Mouse (Mus musculus) bone marrow macrophage, adult 2 months (primary cell): ENCODE data around the gene Ssr2.

Source experiments
- CTCF ChIP-seq: IDR thresholded peaks from 2 replicates; pipeline ENCODE4 v1.5.1; 2012; ENCODE audit warnings: low read depth, mild to moderate bottlenecking, low read length, moderate library complexity
- POLR2A ChIP-seq: IDR thresholded peaks from 2 replicates; pipeline ENCODE4 v1.6.1; 2012; ENCODE audit warnings: mild to moderate bottlenecking, low read depth, low read length, borderline replicate concordance

DNA sequence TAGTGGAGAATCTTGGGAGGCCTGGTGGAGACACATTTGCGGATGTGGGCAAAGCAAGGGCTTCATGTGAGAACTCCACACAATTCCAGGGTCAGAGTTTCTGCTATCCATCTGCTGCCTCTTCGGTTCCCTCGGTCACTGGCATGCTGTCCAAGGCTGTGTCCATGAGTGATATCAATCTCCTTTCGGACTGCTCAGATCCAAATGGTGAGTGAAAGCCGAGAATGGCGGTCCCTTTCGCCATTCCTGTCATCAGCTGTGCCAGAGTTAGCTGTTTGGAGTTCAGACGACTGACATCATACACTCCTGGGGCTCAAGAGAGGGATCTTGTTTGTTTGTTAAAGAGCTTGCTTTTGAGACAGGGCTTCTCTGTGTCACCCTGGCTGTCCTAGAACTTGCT lies 38.7 kb downstream of the Ssr2 start:
- TF ChIP-seq POLR2A (no peak), CTCF (no peak)
